Mouse (Mus musculus) hindbrain, embryonic 13.5 days (tissue): Measurements from ENCODE around the gene Cops3. TPM values are rescaled to one million over a fixed set of nuclear protein-coding genes. Genes with fewer than 3 reads are reported as not detected.

Experiments used
- ATAC-seq: fragments of 200-750 bp; cut with Nextera tagmentation; 2 replicates; pipeline ENCODE4 v1.8.0; 2017; ENCODE audit warnings: moderate TSS enrichment; ENCODE audit not compliant: low FRiP score
- H3K27ac ChIP-seq: fragments of 300-500 bp; sonication (generic); 2 replicates; pipeline ENCODE4 v1.5.1; 2015; ENCODE audit warnings: inconsistent platforms, mild to moderate bottlenecking, moderate library complexity
- H3K27me3 ChIP-seq: fragments of 300-500 bp; sonication (generic); 2 replicates; pipeline ENCODE4 v1.6.1; 2015; ENCODE audit warnings: mild to moderate bottlenecking, inconsistent platforms
- H3K36me3 ChIP-seq: fragments of 300-500 bp; sonication (generic); 2 replicates; pipeline ENCODE4 v1.6.1; 2015; ENCODE audit warnings: mild to moderate bottlenecking, inconsistent platforms
- H3K4me1 ChIP-seq: fragments of 300-500 bp; sonication (generic); replicated peaks from 2 replicates; pipeline ENCODE4 v1.6.1; 2015; ENCODE audit warnings: inconsistent platforms
- H3K4me2 ChIP-seq: fragments of 300-500 bp; sonication (generic); 2 replicates; pipeline ENCODE4 v1.6.1; 2015; ENCODE audit warnings: inconsistent platforms, mild to moderate bottlenecking, moderate library complexity
- H3K4me3 ChIP-seq: fragments of 300-500 bp; sonication (generic); 2 replicates; pipeline ENCODE4 v1.5.1; 2015; ENCODE audit warnings: mild to moderate bottlenecking, inconsistent platforms
- H3K9ac ChIP-seq: fragments of 300-500 bp; sonication (generic); 2 replicates; pipeline ENCODE4 v1.6.1; 2015; ENCODE audit warnings: mild to moderate bottlenecking, inconsistent platforms
- H3K9me3 ChIP-seq: fragments of 300-500 bp; sonication (generic); 2 replicates; pipeline ENCODE4 v1.6.1; 2016; ENCODE audit warnings: inconsistent platforms
- WGBS: fragments of 180-500 bp; shearing (Covaris S2); methylation state at CpG from one replicate; pipeline ENCODE4 v1.1.7; 2015; 5-methylcytosine and 5-hydroxymethylcytosine counted together
- polyA plus RNA-seq: library from polyadenylated mRNA; unstranded; fragments of >200 nt; fragmentation: Nextera tagmentation; extraction: Ambion mirVana; gene quantifications from 2 replicates; pipeline ENCODE4 v1.2.1, GENCODE M21; 2015

Cops3 gene
- polyA plus RNA-seq, 1 experiment from 2014 or later = 205 TPM

GRCm38 (mm10) chr11:59772291-59772690, 67.3 kb downstream of the Cops3 start:
- H3K9ac ChIP-seq = no peak overlapping the region
- 93% methylated on average over 2 of the region's 2 CpGs for WGBS
- H3K4me3 ChIP-seq = no peak overlapping the region
- H3K27ac ChIP-seq = no peak overlapping the region
- H3K9me3 ChIP-seq = no peaks in the 10 kb centered on the region
- H3K4me1 ChIP-seq = no peaks in the 10 kb centered on the region
- ATAC-seq = no peak
- no peak overlapping the region for H3K4me2 ChIP-seq
- H3K36me3 ChIP-seq = peaks cover 99% of the 10 kb centered on the region
- no peaks in the 10 kb centered on the region for H3K27me3 ChIP-seq

- Histone ChIP-seq H3K9ac (no peak overlapping the region), H3K36me3 (peaks cover 99% of the 10 kb centered on the region), H3K27ac (no peak overlapping the region), H3K4me2 (no peak overlapping the region), H3K27me3 (no peaks in the 10 kb centered on the region), H3K4me3 (no peak overlapping the region), H3K9me3 (no peaks in the 10 kb centered on the region), H3K4me1 (no peaks in the 10 kb centered on the region)
- no peak for ATAC-seq
- WGBS = 74% methylated on average over 7 of the region's 7 CpGs
Observed at GRCm38 (mm10) chr11:59770753-59771152, 68.9 kb downstream of the Cops3 start.

GRCm38 (mm10) chr11:59769738-59770137, 69.9 kb downstream of the Cops3 start:
- H3K36me3 ChIP-seq = peaks cover 99% of the 10 kb centered on the region
- H3K9me3 ChIP-seq = no peaks in the 10 kb centered on the region
- H3K27me3 ChIP-seq = no peaks in the 10 kb centered on the region
- no peak overlapping the region for H3K27ac ChIP-seq
- WGBS = 86% methylated on average over 6 of the region's 6 CpGs
- no peak overlapping the region for H3K9ac ChIP-seq
- H3K4me2 ChIP-seq = no peak overlapping the region
- no peak overlapping the region for H3K4me3 ChIP-seq
- ATAC-seq = no peak
- no peaks in the 10 kb centered on the region for H3K4me1 ChIP-seq

DNA sequence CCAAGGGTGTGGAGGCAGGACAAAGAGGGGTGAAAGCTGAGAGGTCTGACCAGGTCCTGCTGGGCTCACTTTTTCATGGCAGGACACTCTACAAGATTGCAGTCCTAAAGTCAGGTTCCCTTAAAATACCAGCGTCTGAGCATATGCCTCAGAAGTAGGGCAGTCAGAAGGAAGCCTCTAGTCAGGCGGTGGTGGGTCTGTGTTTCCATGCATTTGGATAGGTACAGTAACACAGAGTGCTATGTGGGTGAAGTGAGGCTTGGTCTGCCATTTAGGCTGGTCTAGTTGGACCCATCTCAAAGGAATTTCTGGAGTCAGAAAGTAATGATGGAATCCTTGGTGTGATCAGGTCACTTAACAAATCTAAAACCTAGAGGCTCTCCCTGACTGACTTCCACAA, 70.3 kb downstream of the Cops3 start:
- Histone ChIP-seq H3K36me3 (peaks cover 99% of the 10 kb centered on the region), H3K27ac (no peak overlapping the region), H3K4me3 (no peak overlapping the region), H3K4me1 (no peaks in the 10 kb centered on the region), H3K9ac (no peak overlapping the region), H3K9me3 (no peaks in the 10 kb centered on the region), H3K27me3 (no peaks in the 10 kb centered on the region), H3K4me2 (no peak overlapping the region)
- no peak for ATAC-seq
- 90% methylated on average over 2 of the region's 2 CpGs for WGBS

Other genes starting within 250 kb of the Cops3 start
- gene Olfr223, start 246.5 kb downstream of the Cops3 start, polyA plus RNA-seq = not detected in 2 replicates
- gene Mprip, start 178.5 kb downstream of the Cops3 start, polyA plus RNA-seq = 36.6 and 37.9 TPM in 2 replicates
- gene Pld6, start 52.2 kb downstream of the Cops3 start, polyA plus RNA-seq = 4.7 and 5.0 TPM in 2 replicates
- 39.6 and 41.0 TPM in 2 replicates for gene Flcn, start 29.8 kb downstream of the Cops3 start, polyA plus RNA-seq
- 61.5 and 64.1 TPM in 2 replicates for gene Nt5m, start 391 bp downstream of the Cops3 start, polyA plus RNA-seq
- 33.9 and 34.1 TPM in 2 replicates for gene Med9, start 108.4 kb upstream of the Cops3 start, polyA plus RNA-seq
- gene Rasd1, start 125.1 kb upstream of the Cops3 start, polyA plus RNA-seq = 0.93 and 1.2 TPM in 2 replicates
- 7.4 and 9.1 TPM in 2 replicates for gene Pemt, start 206.7 kb upstream of the Cops3 start, polyA plus RNA-seq